Mouse (Mus musculus) cerebellum, postnatal 36 days (tissue): ENCODE data around the gene AI597479.

Source experiments
- DNase-seq, 2 experiments: peaks; one replicate each; pipeline ENCODE4 v3.0.0; 2021 to 2022; ENCODE audit warnings: mixed read lengths in 2 of 2

Gene AI597479

DNA sequence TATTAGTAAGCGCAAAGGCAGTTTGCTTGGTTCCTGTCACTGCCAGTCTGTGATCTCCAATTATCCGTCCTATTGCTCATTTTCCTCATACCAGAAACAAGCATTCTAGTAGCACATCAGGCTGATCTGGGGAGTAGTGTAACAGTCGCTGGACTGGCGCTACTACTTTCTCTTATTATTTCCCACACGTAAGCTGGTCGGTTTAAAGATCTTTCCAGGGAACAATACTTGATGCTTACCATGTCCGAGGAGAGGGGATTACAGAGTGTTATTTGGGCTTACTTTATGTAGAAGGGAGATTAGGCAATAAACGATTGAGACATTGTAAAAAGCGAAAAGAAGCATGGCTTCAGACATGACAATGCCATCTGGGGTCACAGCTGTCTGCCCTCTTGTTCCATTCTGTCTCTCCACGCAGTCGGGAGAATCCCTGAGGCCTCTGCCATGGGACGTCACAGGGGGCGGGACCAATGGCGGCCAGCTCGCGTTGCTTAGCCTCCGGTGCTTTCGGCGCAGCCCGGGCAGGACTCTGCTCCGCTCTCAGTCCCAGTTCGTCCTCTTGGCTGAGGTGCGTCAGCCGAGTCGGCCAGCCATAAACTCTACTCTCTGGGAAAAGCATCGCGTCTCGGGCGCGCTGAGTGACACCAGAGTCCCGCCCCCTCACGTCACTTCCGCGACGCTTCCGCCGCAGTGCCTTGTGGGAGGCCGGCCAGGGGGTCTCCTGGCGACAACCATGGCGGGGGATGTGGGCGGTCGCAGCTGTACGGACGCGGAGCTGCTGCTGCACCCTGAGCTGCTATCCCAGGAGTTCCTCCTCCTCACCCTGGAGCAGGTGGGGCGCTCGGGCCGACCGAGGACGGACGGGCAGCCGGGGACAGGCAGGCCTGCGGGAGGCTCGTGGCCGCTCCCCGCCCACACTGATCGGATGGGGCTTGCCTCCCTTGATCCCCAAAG lies at the start of gene AI597479, which contains the start of gene Tgfbrap1:
Gene AI597479, plus strand, starts transcription at position 680 of the 954 bp plus-strand sequence.
Gene Tgfbrap1, minus strand, starts transcription at position 607 of the 954 bp plus-strand sequence.
- peak; percentile 93 to 95 for DNase-seq

DNA sequence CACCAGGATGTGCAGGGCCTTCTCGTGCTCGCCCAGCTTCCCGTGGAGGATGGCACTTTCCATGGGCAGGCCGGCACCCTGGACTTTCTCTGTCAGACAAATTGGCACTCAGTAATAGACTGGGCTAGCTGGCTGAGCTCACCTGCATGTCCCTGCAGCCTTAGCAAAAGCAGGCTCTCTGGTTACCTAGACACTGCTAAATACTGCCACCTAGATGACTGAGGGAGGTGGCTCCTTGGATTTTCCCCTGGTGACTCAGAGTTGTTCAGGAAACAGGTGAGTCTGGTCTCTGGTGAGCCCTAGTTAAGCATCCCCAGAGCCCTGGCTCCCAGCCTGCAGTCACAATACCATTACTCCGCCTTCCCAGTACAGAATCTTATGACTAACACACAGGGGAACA lies 46.6 kb upstream of the AI597479 start:
- no peak for DNase-seq

DNA sequence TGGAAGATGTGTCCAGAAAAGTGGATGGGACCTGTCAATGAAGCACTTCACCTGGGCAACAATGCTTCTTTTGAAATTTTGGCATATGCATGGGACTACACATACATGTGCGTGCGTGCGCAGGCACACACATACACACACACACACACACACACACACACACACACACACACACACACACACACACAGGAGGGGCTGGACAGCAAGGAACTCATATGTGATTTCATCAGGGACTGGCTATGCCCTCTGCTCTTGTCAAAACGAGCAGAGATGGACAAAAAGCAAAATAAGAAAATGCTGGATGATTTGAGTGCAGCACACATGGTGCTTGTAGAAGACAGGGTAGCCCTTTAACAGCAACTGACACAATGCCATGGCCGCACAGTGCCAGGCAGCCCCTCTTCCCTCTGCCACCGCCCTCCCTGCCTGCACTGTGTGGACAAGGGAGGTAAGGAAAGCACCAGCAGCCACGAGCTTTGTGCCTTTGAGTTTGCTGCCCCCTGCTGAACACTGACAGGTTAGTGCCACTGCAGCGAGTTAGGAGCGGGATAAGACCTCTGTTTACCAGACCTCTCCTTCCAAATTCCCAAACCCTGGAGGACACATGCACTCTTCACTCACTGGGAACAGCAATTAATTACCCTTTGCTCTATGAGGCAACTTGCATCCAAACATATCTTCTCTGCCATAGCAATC lies 32.7 kb upstream of the AI597479 start:
- DNase-seq, result peak; percentile 56 to 58

DNA sequence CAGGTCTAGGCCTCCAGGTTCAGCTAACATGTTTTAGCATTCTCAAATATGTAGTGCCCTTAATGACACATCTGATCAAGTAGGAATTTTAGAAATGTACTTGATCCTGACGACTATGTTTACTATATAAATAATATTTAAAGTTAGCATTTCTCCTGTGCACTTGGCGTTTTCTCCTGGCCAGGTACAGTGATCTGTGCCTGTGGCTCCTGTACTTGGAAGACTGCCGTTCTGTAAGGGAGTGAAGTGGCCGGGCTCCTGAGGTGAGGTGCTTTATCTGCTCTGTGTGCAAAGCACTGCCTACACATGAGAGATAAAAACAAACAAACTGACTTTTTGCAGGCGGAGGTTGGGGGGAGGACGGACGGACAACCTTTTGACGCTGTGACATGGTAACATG lies 31.9 kb upstream of the AI597479 start:
- DNase-seq, result no peak

DNA sequence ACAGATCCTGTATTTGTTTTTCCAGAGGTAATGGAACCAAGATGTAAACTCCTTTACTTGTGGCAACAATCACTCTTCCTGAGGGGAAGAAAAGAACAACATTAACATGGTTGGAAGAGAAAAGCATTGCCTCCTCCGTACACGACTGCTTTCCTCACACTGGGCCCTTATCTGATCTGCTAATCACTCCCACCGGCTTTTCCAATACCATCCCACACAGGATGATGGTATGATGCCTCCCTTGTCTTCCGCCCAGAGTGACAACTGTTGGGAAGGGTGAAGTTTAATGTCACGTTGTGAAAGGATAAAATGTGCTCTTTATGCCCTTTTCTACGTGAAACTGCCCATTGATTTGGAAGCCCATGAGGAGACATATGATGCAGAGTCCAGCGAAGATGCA lies 31.0 kb upstream of the AI597479 start:
- DNase-seq, result no peak

DNA sequence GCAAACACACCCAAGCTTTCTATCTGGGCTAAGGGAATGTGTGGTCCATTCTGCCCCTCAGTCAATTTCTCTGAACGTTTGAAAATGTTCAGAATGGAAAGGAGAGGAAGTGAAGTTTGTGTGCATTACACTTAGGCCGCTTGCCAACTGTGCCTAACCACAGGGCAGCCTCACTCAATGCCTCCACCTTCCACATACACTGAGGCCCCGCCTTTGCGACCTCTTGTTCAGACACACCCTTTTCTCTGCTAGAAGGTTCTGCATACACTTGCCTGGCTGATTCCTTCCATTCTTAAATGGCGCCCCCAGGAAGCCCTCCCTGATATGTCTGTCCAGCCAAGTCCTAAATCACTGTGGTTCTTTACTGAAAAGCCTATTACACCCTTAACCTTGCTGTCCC lies 27.8 kb upstream of the AI597479 start:
- DNase-seq, result no peak

DNA sequence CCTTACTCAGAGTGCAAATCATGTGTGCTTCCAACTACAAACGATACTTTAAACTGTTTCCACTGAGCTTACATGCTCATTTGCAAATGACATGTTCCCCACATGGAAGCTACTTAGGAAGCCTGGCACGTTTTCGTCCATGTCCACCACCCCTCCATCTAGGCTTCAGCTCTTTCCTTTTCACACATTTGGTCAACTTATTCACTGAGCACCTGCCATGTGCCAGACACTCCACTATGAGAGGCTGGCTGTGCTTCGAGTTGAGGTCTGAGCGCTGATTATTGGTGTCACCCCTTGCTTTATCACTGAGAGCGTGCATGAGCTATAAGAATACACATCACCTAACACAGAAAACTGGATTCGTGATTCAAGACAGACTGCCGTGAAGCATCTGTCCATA lies 26.5 kb upstream of the AI597479 start:
- no peak for DNase-seq

DNA sequence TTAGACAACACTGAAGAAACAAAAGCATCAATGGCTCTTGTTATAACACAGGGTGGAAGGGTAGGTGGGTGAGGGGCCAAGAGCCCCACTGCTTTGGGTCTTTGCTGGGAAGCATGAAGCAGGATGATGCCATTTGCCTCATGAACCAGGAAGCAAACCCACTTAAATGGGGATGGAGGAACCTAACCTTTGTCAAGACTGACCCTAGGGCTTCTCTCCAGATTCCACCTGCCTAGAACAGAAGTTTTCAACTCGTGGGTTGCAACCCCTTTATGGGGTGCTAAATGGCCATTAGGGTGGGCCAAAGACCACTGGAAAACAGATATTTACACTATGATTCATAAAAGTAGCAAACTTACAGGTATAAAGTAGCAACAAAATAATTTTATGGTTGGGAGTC lies 25.9 kb upstream of the AI597479 start:
- DNase-seq, result no peak

DNA sequence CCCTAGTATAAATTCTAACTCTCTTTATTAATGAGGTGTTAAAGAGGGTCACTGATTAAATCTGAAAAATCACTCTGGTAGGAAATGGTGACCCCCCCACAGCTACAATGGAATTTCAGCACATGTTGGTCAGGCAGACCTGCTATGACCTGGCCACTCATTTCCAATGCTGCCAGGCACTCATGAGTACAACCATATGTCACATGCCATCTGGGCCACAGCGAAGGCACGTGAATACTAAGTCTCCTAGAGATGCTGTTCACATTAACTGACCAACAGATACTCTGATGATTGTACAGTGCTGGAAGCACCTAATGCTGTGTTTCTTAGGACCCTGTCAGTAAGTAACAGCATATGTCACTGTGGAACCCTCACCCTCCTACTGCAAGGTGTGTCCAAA lies 23.7 kb upstream of the AI597479 start:
- peak; percentile 64 to 66 for DNase-seq

DNA sequence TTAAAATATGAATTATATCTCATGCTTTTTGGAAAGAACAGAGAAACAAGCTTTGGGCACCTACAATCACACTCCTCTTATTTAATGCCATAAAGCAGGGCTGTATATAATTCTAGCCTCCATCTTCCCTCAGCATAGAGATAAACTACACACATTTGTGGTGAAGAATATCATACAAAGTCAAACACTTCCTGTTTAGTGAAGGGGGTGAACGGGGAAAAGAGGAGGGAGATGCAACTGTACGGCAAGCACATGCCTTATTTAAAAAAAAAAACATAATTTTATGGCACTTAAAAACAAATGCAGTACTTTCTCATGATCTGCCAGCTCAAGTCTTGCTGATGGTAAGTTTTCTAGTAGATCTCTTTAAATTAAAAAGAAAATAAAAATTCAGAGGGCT lies 20.4 kb upstream of the AI597479 start:
- DNase-seq, result no peak

DNA sequence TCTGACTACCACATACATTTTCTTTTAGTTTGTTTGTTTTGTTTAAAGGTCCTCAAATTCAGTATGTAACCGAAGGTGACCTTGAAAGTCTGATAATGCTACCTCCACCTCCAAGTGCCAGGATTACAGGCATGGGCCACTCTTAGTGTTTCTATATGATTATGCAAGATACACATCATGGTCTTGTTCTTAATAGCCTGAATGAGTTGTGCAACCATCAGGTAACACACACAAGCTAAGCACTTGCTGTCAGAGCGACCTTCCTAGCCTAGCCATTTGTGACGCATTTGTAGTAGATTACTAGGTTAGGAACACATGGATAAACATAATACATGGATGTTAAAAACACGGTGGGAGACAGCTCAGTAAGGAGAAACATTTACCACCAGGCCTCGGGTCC lies 15.6 kb upstream of the AI597479 start:
- DNase-seq, result no peak

DNA sequence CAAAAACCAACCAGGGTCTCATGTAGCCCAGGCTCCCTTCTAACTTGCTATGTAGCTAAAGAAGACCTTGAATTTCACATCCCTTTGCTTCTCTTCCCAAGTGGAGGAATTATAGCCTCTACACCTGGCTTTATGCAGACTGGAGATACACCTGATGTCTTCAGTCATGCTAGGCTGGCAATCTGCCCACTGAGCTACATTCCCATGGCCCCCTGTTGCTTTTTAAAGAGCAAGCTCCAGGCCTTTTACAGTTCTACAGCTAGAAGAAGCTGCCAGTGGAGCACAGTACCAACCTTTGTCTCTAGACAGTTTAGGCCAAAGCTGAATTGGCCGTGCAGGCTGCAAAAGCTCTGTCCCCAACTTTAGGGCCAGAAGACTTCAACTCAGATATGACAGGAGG lies 8.1 kb upstream of the AI597479 start:
- peak; percentile 23 to 25 for DNase-seq

DNA sequence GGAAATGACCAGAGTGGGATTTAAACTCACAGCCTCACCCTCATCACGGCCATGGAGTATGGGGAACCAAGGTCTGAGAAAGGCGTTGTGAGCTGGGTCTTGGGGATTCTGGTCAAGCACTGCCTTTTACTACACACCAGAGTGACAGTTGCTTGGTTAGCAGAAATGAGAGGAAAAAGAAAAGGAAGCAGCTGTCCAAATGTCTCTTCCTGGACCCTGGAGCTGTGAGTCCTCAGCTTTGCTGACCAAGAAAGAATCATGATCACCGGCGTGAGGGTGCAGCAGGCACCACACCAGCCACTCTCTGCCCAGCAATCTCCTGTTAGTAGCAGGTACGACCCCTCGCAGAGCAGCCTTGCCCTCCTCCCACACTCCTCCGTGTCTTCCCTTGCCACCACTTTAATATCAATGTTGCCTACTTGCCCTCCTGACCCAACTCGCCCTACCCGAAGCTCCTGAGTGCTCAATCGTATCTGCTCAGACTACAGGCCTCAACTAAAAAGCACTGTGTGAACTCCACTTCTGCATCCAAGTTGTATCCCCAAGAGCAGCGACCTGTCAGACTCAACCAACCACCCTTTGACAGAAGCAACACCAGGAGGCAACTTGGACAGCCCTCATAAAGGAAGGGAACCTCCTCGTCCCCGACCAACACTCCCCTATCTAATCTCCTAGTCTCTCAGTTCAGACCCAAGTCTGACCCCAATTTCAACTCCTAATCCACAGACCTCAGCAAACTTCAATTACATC lies 7.0 kb upstream of the AI597479 start:
- no peak for DNase-seq

DNA sequence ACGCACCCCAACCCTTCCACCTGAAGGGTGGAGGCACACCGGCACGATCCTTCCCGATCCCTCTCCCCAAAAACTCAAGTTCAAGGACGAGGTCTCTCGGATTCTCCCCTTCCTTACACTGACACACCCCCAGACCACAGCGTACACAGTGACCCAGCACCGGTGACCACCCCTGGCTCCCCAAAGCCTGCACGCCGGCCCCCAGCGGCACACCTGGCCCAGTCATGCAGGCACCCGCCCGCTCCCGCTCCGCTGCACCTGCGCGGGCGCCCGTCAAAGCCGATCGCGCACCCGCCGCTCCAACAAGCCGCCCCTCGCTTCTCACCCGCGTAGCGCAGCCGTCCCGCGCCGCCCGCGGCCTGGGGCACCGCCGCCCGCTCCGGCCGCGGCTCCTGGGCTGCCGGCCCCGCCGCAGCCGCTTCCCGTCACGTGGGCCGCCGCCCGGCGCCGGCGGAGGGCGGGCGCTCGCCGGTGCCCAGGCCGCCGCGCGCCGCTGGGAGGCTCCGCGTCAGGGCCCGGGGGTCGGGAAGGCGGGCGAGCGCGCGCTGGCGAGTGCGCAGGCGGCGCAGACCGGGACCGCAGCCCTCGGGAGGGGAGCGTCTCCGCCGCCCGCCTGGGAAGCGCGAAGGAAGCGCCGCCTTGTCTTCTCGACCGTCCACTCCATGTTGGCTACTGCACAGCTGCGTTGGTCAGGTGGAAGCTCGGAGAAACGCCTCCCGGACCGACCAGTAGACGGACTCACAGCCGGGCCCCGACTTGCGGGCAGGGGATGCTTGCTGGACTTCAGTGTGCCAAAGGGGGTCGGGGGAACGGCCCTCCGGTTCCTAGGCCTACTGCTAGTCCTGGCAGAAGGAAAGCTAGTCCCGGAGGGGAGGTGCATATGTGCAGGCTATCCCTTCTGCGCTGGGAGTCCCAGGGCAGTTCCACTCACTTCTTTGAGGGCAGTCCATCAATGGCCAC lies 6.2 kb upstream of the AI597479 start:
- DNase-seq, result peak; percentile 73 to 77

DNA sequence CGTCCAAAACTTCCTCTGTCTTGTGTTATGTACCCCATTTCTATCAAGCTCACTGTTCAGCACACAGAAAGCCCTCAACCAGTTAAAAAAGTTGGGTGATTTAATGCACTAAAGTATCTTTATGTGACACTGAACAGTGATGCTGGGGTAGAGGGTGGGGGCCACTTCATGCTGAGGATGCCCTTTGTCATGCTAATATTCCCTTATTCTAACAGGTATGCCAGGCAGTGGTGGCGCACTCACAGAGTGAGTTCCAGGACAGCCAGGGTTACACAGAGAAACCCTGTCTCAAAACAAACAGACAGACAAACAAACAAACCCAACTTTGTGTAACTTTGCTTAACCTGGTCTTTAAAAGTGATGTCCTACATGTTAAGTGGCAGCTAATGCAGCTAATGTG lies 4.3 kb upstream of the AI597479 start:
- no peak for DNase-seq

DNA sequence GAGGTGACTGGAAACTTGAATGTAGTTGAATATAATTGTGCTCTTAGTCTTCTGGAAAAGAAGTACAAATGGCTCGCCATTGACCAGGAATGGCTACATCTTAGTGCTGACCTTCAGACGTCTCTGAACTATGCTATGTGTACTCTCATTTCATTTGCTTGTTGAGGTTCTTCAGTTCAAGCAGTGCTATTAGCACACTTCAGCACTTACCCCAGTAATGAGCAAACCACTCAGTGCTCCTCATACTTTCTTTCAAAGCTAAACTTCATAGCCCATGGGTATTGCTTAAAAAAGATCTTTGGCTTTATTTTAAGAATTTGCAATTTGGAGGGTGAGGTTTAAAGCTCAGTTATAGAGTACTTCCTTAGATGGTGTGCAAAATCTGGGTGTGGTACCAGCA lies 10.2 kb downstream of the AI597479 start:
- no peak for DNase-seq

DNA sequence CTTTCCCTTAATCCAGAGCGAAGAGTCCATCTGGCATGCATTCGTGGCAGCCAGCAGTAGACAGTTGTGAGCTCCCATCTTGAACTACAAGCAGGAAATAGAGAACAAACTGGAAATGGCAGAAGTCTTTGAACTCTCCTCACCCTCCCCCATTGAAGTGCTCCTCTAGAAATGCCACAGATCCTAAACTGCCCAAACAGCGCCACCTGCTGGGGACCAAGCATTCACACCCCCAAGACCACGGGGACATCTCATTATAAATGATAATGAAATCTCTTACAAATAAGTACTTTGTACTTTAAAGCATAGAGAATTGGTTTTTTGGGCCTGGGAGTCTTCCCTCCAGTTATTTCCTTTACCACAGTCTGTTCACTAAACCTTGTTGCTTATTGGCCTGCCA lies 12.0 kb downstream of the AI597479 start:
- peak; percentile 46 to 60 for DNase-seq

DNA sequence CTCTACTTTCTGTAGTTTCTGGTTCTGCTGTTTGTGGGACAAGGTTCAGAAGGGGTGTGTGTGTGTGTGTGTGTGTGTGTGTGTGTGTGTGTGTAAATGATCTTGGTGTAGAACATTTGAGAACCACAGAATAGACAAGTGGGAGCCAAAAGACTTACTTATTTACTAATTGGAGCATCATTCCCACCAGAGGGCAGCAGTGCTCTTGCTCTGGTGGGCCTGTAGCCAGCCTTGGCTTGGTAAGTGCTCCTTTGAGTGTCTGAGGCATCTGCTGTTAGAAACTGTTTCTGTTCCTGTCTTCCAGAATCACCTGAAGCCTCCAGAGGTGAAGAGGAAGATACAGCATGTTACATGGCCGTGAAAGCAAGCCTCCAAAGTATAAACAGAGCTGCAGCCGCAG lies 14.4 kb downstream of the AI597479 start:
- DNase-seq, result peak; percentile 67 to 73

DNA sequence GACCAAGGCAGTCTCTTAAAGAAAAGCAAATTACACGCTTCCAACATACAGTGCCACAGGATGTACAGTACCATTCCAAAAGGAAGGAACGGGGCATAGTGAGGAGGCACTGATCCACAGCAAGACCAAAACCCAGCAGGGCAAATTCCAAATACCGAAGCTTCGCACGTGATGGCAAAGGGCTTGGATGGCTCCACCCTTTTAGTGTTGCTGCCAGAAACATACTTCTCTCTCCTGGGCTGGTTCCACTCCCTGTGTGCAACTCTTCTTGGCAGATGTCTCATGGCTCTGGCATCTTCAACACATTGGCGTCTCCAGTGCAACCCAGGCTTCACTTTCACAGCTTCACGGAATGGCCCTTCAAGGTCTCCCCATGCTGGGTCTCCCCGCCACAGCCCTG lies 18.9 kb downstream of the AI597479 start:
- no peak for DNase-seq

DNA sequence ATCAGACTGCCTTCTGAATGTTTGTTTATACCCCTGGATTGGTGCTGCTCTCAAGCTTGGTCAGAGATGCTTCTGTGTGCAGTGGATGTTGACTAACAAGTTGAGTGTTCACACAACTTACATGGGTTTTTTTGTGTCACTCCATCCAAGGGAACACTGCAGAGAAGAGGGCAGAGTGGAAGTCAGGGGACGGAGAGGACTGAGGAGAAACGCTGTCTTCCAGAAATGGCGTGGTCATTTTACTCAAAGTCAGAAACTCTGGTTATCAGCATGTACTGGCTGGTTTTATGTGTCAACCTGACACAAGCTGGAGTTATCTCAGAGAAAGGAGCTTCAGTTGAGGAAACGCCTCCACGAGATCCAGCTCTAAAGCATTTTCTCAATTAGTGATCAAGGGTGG lies 22.4 kb downstream of the AI597479 start:
- no peak for DNase-seq

DNA sequence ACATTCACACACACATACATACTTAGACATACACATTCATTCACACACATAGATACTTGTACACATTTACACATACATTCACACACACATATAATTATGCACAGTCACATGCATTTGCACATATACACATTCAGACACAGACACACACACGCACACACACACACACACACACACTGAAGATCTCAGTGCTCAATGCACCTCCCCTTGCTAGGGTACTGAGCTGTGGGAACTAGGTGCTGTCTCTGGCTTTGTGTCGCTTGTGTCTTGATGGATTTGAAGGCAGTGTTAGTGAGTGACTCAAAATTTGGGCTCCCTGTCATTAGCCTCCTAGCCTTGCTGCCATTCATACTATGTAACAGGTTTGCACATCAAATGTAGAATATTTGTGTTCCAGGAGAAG lies 24.1 kb downstream of the AI597479 start:
- DNase-seq, result no peak

DNA sequence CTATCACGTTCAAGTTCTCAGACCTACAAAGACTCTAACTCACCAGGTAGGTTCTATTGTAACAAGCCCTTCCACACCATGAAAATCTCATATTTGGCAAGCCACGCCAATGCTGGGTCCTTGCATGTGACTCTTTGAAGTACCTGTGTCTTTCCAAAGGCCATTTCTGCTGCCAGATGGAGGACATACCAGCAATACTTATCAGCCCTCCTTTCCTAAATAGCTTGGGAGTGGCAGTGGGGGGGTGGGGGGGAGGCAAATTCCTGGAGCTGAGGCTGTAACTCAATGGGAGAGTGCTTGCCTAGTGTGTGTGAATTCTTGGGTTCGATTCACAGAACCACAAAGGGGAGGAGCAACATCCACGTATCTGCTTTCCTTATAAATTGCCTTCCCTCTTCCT lies 26.2 kb downstream of the AI597479 start:
- no peak for DNase-seq
